Mouse (Mus musculus) forebrain, embryonic 12.5 days (tissue): ENCODE measurements around the gene Fbln2. TPM values are rescaled to one million over a fixed set of nuclear protein-coding genes. Genes with fewer than 3 reads are reported as not detected.

ENCODE experiments used
- ATAC-seq: fragments of 200-750 bp; cut with Nextera tagmentation; 2 replicates; pipeline ENCODE4 v1.8.0; 2017; ENCODE audit warnings: moderate TSS enrichment; ENCODE audit not compliant: low FRiP score
- H3K27ac ChIP-seq: fragments of 300-500 bp; sonication (generic); 2 replicates; pipeline ENCODE4 v1.5.1; 2016; ENCODE audit warnings: mild to moderate bottlenecking
- H3K27me3 ChIP-seq: fragments of 300-500 bp; sonication (generic); 2 replicates; pipeline ENCODE4 v1.6.1; 2016; ENCODE audit warnings: mild to moderate bottlenecking
- H3K36me3 ChIP-seq: fragments of 300-500 bp; sonication (generic); replicated peaks from 2 replicates; pipeline ENCODE4 v1.6.1; 2016; ENCODE audit warnings: mild to moderate bottlenecking
- H3K4me1 ChIP-seq: fragments of 300-500 bp; sonication (generic); 2 replicates; pipeline ENCODE4 v1.6.1; 2016
- H3K4me2 ChIP-seq: fragments of 300-500 bp; sonication (generic); 2 replicates; pipeline ENCODE4 v1.6.1; 2016; ENCODE audit warnings: mild to moderate bottlenecking, moderate library complexity
- H3K4me3 ChIP-seq: fragments of 300-500 bp; sonication (generic); replicated peaks from 2 replicates; pipeline ENCODE4 v1.5.1; 2016; ENCODE audit warnings: mild to moderate bottlenecking
- H3K9ac ChIP-seq: fragments of 300-500 bp; sonication (generic); 2 replicates; pipeline ENCODE4 v1.6.1; 2016; ENCODE audit warnings: mild to moderate bottlenecking
- H3K9me3 ChIP-seq: fragments of 300-500 bp; sonication (generic); 2 replicates; pipeline ENCODE4 v1.6.1; 2016
- WGBS: fragments of 180-500 bp; shearing (Covaris S2); methylation state at CpG from one replicate; pipeline ENCODE4 v1.1.7; 2016; 5-methylcytosine and 5-hydroxymethylcytosine counted together
- polyA plus RNA-seq: library from polyadenylated mRNA; unstranded; fragments of >200 nt; fragmentation: Nextera tagmentation; extraction: Ambion mirVana; gene quantifications from 2 replicates; pipeline ENCODE4 v1.2.1, GENCODE M21; 2016

Fbln2 gene
- polyA plus RNA-seq, 1 experiment from 2014 or later, result 45.6 TPM

DNA sequence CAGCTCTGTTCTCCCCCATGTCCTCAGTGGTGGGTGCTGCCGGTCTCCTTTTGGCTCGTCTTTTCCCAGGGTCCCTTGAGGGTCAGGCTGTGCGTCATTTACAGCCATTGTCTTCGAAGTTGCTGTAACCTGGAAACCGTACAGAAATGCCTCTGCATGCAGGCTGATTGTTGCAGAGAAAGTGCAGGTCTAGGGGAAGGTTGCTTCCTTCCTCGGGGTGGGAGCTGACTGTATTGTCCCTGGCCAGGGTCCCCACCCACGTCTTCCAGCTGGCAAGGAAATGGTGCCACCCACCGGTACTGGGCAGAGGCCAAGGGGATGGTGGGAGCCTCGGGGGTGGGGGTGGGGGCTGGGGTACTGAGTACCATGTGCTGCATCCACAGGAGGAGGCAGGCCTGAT is 6.2 kb downstream of the Fbln2 start:
- Histone ChIP-seq H3K4me1 (peaks cover 4% of the 10 kb centered on the region; the same call in 1 of the 2 replicates), H3K4me2 (no peak overlapping the region), H3K9ac (no peak overlapping the region), H3K27me3 (peaks cover 8% of the 10 kb centered on the region), H3K27ac (no peak overlapping the region), H3K9me3 (no peaks in the 10 kb centered on the region), H3K4me3 (no peak overlapping the region), H3K36me3 (no peaks in the 10 kb centered on the region)
- ATAC-seq, result no peak
- 71% methylated on average over 9 of the region's 9 CpGs for WGBS

DNA sequence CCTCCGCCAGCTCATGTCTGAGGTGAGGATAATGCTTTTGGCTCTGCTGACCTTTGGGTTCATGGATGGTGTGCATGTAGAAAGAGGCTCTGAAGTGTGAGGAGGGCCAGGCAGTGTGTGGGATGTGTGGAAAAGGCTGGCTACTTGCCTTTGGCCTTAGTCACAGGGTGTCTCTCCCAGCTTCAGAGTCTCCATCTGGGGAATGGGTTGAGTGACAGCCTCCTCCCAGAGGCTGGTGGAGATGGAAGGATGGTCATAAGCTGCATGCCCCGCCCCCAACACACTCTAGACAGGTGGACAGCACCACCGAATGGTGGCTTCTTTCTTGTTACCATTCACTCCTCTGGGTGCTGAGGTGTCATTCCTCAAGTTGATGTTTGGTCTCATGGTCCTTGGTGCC is 6.6 kb downstream of the Fbln2 start:
- Histone ChIP-seq H3K27me3 (peaks cover 4% of the 10 kb centered on the region; the same call in 1 of the 2 replicates), H3K4me1 (peaks cover under 1% of the 10 kb centered on the region; the same call in 1 of the 2 replicates), H3K27ac (no peak overlapping the region), H3K4me2 (no peak overlapping the region), H3K4me3 (no peak overlapping the region), H3K9me3 (no peaks in the 10 kb centered on the region), H3K36me3 (no peaks in the 10 kb centered on the region), H3K9ac (no peak overlapping the region)
- 77% methylated on average over 3 of the region's 3 CpGs for WGBS
- no peak for ATAC-seq

DNA sequence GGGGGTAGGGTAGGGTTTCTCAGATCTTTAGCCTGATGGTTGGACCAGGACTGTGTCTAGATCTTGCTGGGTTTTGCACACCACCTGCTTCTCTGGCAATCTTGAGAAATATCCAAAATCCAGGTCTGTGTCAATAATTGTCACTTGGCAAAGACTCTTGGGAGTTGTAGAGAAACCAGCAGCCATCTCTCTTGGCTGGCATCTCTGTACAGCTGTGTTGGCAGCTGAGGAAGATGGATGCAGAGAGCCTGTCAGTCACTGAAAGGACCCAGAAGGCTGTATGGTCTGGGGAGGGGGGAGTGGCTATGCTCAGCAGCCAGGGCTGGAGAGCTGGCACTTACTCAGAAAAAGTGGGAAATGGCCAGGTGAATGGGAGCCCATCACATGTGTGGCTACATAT is 7.8 kb downstream of the Fbln2 start:
- Histone ChIP-seq H3K27ac (no peak overlapping the region), H3K27me3 (peaks cover 4% of the 10 kb centered on the region; the same call in 1 of the 2 replicates), H3K9me3 (no peaks in the 10 kb centered on the region), H3K36me3 (no peaks in the 10 kb centered on the region), H3K4me2 (no peak overlapping the region), H3K4me1 (no peaks in the 10 kb centered on the region; the same call in 1 of the 2 replicates), H3K9ac (no peak overlapping the region), H3K4me3 (no peak overlapping the region)
- ATAC-seq, result no peak

DNA sequence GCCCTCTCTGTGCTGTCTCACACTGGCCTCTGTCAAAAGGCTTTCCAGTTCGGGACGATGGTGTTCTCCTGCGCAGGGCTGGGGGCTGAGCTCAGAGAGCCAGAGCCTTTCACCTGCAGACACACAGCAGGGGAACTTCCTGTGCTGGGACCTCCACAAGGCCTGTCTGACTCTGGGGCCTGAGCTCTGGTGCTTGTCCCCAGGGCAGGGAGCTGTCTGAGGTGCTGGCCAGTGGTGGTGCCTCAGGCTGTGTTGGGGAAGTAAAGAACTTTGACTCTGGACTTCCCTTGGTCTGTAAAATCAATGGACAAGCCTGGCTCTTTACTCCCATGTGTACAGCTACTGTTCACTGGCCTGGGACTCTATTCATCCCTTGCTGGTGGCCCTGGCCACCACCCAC is 8.8 kb downstream of the Fbln2 start:
- no peak overlapping the region for H3K4me2 ChIP-seq
- no peak overlapping the region for H3K27ac ChIP-seq
- no peak overlapping the region for H3K9ac ChIP-seq
- no peaks in the 10 kb centered on the region; the same call in 1 of the 2 replicates for H3K4me1 ChIP-seq
- no peaks in the 10 kb centered on the region for H3K36me3 ChIP-seq
- peaks cover 4% of the 10 kb centered on the region; the same call in 1 of the 2 replicates for H3K27me3 ChIP-seq
- H3K4me3 ChIP-seq, result no peak overlapping the region
- WGBS, result 3% methylated on average over 3 of the region's 3 CpGs
- ATAC-seq, result no peak
- no peaks in the 10 kb centered on the region for H3K9me3 ChIP-seq

DNA sequence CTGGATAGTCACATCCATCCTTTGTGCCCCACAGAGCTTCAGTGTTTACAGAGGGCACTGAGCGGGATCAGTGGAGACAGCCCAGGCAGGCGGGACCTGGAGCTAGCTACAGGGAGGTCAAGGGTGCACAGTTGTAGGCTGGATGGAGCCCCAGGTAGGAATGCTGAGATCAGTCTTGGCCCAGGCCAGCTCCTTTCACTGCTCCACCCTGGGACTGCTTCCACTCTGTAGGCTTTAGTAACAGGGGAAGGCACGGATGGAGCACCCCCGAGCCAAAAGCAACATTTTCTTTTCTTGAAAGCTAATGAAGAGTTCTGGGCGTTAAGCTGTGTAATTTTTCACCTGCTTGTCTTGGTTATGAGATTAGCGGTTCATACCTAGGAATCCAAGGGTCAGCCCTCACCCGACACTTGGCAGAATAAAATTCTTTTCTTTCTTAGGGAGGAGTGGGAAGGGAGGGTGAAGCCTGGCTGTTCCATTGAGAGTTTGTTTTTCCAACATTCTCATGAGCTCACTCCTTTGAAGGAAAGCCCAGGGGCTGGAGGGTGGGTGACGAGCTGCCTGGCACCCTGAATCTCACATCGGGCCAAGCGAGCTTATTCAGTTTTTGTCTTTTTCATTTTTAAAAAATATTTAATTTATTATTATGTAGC is 10.6 kb downstream of the Fbln2 start:
- no peak overlapping the region for H3K27ac ChIP-seq
- 78% methylated on average over 10 of the region's 10 CpGs for WGBS
- no peak overlapping the region for H3K4me3 ChIP-seq
- H3K9ac ChIP-seq, result no peak overlapping the region
- peaks cover 4% of the 10 kb centered on the region; the same call in 1 of the 2 replicates for H3K27me3 ChIP-seq
- no peaks in the 10 kb centered on the region for H3K9me3 ChIP-seq
- H3K4me2 ChIP-seq, result no peak overlapping the region
- H3K4me1 ChIP-seq, result no peaks in the 10 kb centered on the region; the same call in 1 of the 2 replicates
- no peak for ATAC-seq
- no peaks in the 10 kb centered on the region for H3K36me3 ChIP-seq

DNA sequence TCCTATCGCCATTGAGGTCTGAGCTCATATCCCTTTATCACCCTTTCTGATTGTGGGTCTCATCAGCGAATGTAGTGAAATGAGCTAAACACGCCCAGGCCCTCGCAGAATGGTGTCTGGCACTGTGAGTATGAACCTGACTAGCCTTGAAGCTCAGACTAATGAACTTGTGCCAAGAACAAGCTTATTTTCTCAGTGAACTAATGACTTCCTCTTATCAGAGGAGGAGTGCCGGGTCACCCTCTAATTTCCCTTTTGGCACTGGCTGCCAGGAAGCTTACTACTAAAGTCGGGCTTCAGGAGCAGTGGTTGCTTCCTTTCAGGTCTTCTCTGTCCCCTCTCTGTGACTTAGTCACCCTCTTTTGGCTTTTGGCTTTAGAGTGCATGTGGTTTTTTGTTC is 12.7 kb downstream of the Fbln2 start:
- WGBS, result 90% methylated on average over 6 of the region's 6 CpGs
- Histone ChIP-seq H3K4me2 (no peak overlapping the region), H3K27ac (no peak overlapping the region), H3K4me1 (no peaks in the 10 kb centered on the region; the same call in 1 of the 2 replicates), H3K36me3 (no peaks in the 10 kb centered on the region), H3K9ac (no peak overlapping the region), H3K27me3 (peaks cover 4% of the 10 kb centered on the region; the same call in 1 of the 2 replicates), H3K4me3 (no peak overlapping the region), H3K9me3 (no peaks in the 10 kb centered on the region)
- ATAC-seq, result no peak

DNA sequence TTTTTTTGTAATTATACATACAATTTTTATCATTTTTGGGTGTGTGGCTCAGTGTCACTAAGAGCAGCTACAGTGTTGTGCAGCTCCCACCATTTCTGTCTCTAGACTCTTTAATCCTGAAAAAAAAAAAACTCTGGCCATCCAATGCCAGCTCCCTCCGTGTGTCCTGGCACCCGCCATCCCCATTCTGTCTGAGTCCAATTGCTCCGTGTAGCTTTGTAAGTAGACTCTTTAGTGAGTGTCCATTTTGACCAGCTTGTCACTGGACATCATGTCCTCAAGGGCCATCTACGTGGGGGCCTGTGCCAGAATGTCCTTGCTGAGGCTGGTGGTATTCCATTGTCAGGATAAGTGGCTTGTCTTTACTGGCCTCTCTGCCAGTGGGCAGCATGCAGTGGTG is 13.1 kb downstream of the Fbln2 start:
- 82% methylated on average over 4 of the region's 4 CpGs for WGBS
- H3K27ac ChIP-seq, result no peak overlapping the region

DNA sequence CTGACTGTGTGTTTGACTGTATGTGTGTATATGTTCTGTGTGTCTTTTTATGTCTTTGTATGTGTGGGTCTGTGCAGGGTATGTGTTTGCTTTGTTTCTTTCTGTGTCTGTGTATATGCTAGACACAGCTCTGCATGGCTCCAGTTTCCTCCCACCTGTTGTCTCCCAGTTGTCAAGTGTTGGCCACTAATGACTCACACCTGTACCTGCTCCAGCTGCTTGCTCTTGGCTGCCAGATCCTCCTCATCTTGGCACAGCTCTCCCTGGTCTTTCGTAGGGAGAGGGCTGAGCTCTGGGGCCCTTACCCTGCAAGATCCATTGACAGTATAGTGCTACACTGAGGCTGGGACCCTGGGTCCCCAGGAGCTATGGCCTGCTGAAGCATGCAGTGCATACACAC is 13.8 kb downstream of the Fbln2 start:
- no peak overlapping the region for H3K4me3 ChIP-seq
- H3K9me3 ChIP-seq, result no peaks in the 10 kb centered on the region
- no peak overlapping the region for H3K9ac ChIP-seq
- ATAC-seq, result no peak
- H3K27ac ChIP-seq, result no peak overlapping the region
- H3K36me3 ChIP-seq, result no peaks in the 10 kb centered on the region
- no peak overlapping the region for H3K4me2 ChIP-seq
- H3K27me3 ChIP-seq, result peaks cover 4% of the 10 kb centered on the region; the same call in 1 of the 2 replicates
- no peaks in the 10 kb centered on the region; the same call in 1 of the 2 replicates for H3K4me1 ChIP-seq
- 77% methylated on average over 1 of the region's 1 CpGs for WGBS

More for the DNA sequence above, 13.1 kb downstream of the Fbln2 start:
- no peak overlapping the region for H3K4me3 ChIP-seq
- H3K4me2 ChIP-seq, result no peak overlapping the region
- no peaks in the 10 kb centered on the region for H3K9me3 ChIP-seq
- no peaks in the 10 kb centered on the region; the same call in 1 of the 2 replicates for H3K4me1 ChIP-seq
- ATAC-seq, result no peak
- no peaks in the 10 kb centered on the region for H3K36me3 ChIP-seq
- no peak overlapping the region for H3K9ac ChIP-seq
- peaks cover 4% of the 10 kb centered on the region; the same call in 1 of the 2 replicates for H3K27me3 ChIP-seq

DNA sequence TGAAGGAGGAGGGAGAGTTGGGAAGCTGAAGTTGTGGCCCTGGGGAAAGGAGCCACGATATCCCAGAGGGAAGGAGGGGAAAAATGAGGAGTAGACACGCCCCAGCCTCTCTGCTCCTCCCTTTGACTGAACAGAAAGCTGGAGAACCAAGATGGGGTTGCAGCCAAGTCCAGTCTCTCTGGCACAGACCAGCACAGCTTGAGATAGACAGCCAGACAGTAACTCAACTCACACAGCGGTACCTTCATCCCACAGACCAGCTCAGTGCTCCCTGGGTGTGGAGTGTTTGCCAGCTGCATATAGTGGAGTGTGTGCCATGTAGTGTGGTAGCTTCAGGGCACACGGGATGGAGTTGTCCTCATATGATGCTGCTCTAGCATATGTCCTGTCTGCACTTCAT is 16.7 kb downstream of the Fbln2 start:
- Histone ChIP-seq H3K9me3 (no peaks in the 10 kb centered on the region), H3K36me3 (no peaks in the 10 kb centered on the region), H3K4me1 (no peaks in the 10 kb centered on the region; the same call in 1 of the 2 replicates), H3K9ac (no peak overlapping the region), H3K4me3 (no peak overlapping the region), H3K27ac (no peak overlapping the region), H3K27me3 (no peaks in the 10 kb centered on the region), H3K4me2 (no peak overlapping the region)
- no peak for ATAC-seq
- WGBS, result 83% methylated on average over 4 of the region's 4 CpGs

DNA sequence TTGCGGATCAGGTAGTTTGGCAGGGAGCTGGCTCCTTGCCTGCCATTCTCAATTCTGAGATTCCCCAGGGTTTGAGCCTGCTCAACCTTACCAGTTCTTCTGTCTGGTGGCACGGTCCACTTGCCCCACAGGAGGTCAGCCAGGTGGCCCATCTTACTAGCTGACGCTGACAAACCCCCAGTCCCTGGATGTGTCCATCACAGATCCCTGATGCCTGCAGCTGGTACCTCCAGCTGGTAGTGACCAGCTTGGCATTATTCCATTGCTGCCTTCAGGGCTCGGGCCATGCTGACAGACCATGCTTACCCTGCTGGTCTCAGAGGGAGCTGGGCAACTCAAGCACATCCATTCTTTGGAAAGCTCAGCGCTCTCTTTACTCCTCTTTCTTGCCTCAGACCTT is 18.7 kb downstream of the Fbln2 start:
- Histone ChIP-seq H3K9me3 (no peaks in the 10 kb centered on the region), H3K36me3 (no peaks in the 10 kb centered on the region), H3K9ac (no peak overlapping the region), H3K4me3 (no peak overlapping the region), H3K4me2 (no peak overlapping the region), H3K27me3 (no peaks in the 10 kb centered on the region), H3K27ac (no peak overlapping the region), H3K4me1 (peaks cover 8% of the 10 kb centered on the region)
- 89% methylated on average over 5 of the region's 5 CpGs for WGBS
- ATAC-seq, result no peak

DNA sequence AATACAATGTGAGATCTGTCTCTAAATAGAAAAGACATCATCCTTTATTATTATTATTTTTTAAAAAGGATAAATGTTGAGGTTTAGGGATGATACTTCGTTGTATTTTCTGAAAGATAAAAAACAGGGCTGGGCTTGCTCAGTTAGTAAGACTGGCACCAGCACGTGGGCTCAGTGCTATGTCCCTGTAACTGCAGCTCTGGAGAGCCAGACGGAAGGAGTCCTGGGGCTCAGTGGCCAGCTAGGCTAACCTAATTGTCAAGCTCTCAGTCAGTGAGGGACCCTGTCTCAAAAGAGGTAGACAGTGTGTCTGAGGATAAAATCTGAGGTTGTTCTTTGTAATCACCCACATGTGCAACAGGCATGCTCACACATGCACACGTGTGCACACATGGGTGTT is 19.3 kb downstream of the Fbln2 start:
- Histone ChIP-seq H3K4me3 (no peak overlapping the region), H3K27me3 (no peaks in the 10 kb centered on the region), H3K4me2 (no peak overlapping the region), H3K27ac (no peak overlapping the region), H3K4me1 (peaks cover 13% of the 10 kb centered on the region), H3K36me3 (no peaks in the 10 kb centered on the region), H3K9ac (no peak overlapping the region), H3K9me3 (no peaks in the 10 kb centered on the region)
- no peak for ATAC-seq
- WGBS, result 81% methylated on average over 4 of the region's 4 CpGs

DNA sequence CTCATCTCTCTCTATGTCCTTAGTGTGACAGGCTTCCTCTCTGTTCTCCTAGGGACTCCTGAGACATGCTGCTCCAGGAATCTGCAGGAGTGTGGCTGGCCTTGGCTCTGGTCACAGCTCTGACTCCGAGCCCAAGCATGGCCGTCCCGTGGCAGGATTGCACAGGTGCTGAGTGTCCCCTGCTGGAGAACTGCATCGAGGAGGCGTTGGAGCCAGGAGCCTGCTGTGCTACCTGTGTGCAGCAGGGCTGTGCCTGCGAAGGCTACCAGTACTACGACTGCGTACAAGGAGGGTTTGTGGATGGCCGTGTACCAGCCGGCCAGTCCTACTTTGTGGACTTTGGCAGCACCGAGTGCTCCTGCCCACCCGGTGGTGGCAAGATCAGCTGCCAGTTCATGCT is 20.8 kb downstream of the Fbln2 start:
- H3K9ac ChIP-seq, result no peak overlapping the region
- no peaks in the 10 kb centered on the region for H3K36me3 ChIP-seq
- no peaks in the 10 kb centered on the region for H3K27me3 ChIP-seq
- H3K4me2 ChIP-seq, result no peak overlapping the region
- no peak overlapping the region for H3K27ac ChIP-seq
- no peak for ATAC-seq
- H3K4me1 ChIP-seq, result peaks cover 22% of the 10 kb centered on the region
- no peak overlapping the region for H3K4me3 ChIP-seq
- WGBS, result 87% methylated on average over 12 of the region's 12 CpGs
- H3K9me3 ChIP-seq, result no peaks in the 10 kb centered on the region

DNA sequence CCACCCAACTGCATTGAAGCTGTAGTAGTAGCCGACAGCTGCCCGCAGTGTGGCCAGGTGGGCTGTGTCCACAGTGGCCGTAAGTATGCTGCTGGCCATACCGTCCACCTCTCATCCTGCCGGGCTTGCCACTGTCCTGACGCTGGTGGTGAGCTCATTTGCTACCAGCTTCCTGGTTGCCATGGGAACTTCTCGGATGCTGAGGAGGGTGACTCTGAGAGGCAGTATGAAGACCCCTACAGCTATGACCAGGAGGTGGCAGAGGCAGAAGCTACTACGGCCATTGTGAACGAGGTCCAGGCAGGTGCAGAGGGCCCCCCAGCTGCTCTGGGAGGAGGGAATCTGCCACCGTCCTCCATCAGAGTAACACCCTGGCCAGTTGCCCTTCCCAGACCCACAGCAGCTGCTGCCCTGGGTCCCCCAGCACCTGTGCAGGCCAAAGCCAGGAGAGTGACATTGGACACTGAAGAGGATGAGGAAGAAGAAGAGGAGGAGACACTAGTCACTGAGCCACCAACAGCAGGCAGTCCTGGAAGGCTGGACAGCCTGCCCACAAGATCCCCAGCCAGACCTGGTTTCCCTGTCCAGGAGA is 21.3 kb downstream of the Fbln2 start:
- H3K4me2 ChIP-seq, result no peak overlapping the region
- no peak overlapping the region for H3K4me3 ChIP-seq
- no peak overlapping the region for H3K27ac ChIP-seq
- H3K4me1 ChIP-seq, result peaks cover 22% of the 10 kb centered on the region
- H3K27me3 ChIP-seq, result no peaks in the 10 kb centered on the region
- ATAC-seq, result no peak
- no peaks in the 10 kb centered on the region for H3K9me3 ChIP-seq
- no peaks in the 10 kb centered on the region for H3K36me3 ChIP-seq
- no peak overlapping the region for H3K9ac ChIP-seq
- WGBS, result 60% methylated on average over 10 of the region's 10 CpGs
